Mouse (Mus musculus) limb, embryonic 12.5 days (tissue): ENCODE results near the gene Olfr698. TPM values are rescaled to one million over a fixed set of nuclear protein-coding genes. Genes with fewer than 3 reads are reported as not detected.
"Not testable (repeated sequence)": the region's sequence is repeated elsewhere in the genome, so short reads cannot be mapped to it uniquely, and the experiment has no call there.

Source experiments
- ATAC-seq: fragments of 200-750 bp; cut with Nextera tagmentation; 2 replicates; pipeline ENCODE4 v1.8.0; 2017; ENCODE audit warnings: low read depth, moderate TSS enrichment; ENCODE audit not compliant: insufficient number of reproducible peaks, insufficient read depth, low FRiP score, low TSS enrichment
- H3K27ac ChIP-seq: fragments of 300-500 bp; sonication (generic); 2 replicates; pipeline ENCODE4 v1.5.1; 2016; ENCODE audit warnings: mild to moderate bottlenecking, moderate library complexity
- H3K27me3 ChIP-seq: fragments of 300-500 bp; sonication (generic); 2 replicates; pipeline ENCODE4 v1.6.1; 2016; ENCODE audit warnings: mild to moderate bottlenecking, moderate library complexity
- H3K36me3 ChIP-seq: fragments of 300-500 bp; sonication (generic); 2 replicates; pipeline ENCODE4 v1.6.1; 2016; ENCODE audit warnings: mild to moderate bottlenecking, moderate library complexity
- H3K4me1 ChIP-seq: fragments of 300-500 bp; sonication (generic); replicated peaks from 2 replicates; pipeline ENCODE4 v1.6.1; 2016
- H3K4me2 ChIP-seq: fragments of 300-500 bp; sonication (generic); 2 replicates; pipeline ENCODE4 v1.6.1; 2016; ENCODE audit warnings: mild to moderate bottlenecking, moderate library complexity
- H3K4me3 ChIP-seq: fragments of 300-500 bp; sonication (generic); replicated peaks from 2 replicates; pipeline ENCODE4 v1.5.1; 2016; ENCODE audit warnings: mild to moderate bottlenecking
- H3K9ac ChIP-seq: fragments of 300-500 bp; sonication (generic); replicated peaks from 2 replicates; pipeline ENCODE4 v1.6.1; 2016; ENCODE audit warnings: mild to moderate bottlenecking, moderate library complexity
- H3K9me3 ChIP-seq: fragments of 300-500 bp; sonication (generic); 2 replicates; pipeline ENCODE4 v1.6.1; 2016; ENCODE audit warnings: mild to moderate bottlenecking, moderate library complexity
- whole genome bisulfite sequencing: fragments of 180-500 bp; shearing (Covaris S2); methylation state at CpG from one replicate; pipeline ENCODE4 v1.1.7; 2016; 5-methylcytosine and 5-hydroxymethylcytosine counted together
- polyA plus RNA-seq: library from polyadenylated mRNA; unstranded; fragments of >200 nt; fragmentation: Nextera tagmentation; extraction: Ambion mirVana; gene quantifications from 2 replicates; pipeline ENCODE4 v1.2.1, GENCODE M21; 2016

The Olfr698 gene
- not detected in 2 replicates for polyA plus RNA-seq

DNA sequence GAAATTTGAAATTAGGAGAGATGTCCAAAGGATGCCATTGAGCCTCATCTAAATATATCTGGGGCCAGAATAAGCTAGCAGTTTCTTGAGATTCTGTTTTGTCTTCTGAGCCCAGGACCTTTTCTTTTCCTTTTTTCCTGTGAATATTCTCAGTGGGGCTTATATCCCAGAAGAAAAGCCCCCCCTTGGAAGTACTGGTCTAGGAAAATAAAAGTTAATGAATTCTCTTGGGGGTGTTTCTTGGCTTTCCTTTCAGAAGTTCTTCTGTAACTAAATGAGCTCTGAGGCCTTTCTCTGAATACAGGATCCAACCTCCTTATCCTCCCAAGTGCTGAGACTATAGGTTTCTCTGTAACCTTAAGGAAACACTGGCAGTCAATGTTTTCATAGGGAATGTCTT lies at the start of gene Olfr698:
Olfr698 (minus strand) TSS at position 101 of the 400 bp plus-strand sequence.
- no peaks in the 10 kb centered on the region for H3K4me1 ChIP-seq
- no peak within 1 kb of the TSS for H3K4me3 ChIP-seq
- H3K4me2 ChIP-seq = no peak within 1 kb of the TSS
- H3K36me3 ChIP-seq = no peaks in the 10 kb centered on the region
- no peak within 1 kb of the TSS for H3K27ac ChIP-seq
- H3K9ac ChIP-seq = no peak within 1 kb of the TSS
- H3K27me3 ChIP-seq = no peaks in the 10 kb centered on the region
- no peaks in the 10 kb centered on the region for H3K9me3 ChIP-seq
- ATAC-seq = no peak

DNA sequence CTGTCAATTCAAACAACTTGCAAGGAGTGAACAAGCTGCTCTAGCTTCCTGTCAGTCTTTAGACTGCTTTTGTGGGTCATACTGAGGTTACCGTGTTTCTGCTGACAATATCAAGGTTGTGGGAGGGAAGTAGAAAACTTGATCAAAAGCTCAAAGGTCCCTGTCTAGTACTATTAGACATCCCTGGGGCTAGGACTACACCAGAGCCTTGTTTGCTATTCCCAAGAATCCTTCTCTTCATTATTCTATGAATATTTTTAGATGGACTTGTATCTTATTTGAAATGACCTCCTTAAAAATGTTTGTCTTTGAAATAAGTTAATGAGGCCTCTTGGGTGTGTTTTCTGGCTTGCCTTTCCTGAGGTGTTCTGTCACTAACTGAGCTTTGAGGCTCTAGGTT lies 37.9 kb upstream of the Olfr698 start, which contains the start of gene Olfr699:
Olfr699 (minus strand) TSS at position 101 of the 400 bp plus-strand sequence.
- Histone ChIP-seq H3K4me1 (no peaks in the 10 kb centered on the region), H3K9ac (no peak within 1 kb of the TSS), H3K36me3 (no peaks in the 10 kb centered on the region), H3K27ac (no peak within 1 kb of the TSS), H3K4me3 (no peak within 1 kb of the TSS), H3K9me3 (no peaks in the 10 kb centered on the region; the same call in 1 of the 2 replicates), H3K4me2 (no peak within 1 kb of the TSS), H3K27me3 (no peaks in the 10 kb centered on the region)
- ATAC-seq = no peak
- 90% methylated on average over 1 of the region's 1 CpGs for WGBS

DNA sequence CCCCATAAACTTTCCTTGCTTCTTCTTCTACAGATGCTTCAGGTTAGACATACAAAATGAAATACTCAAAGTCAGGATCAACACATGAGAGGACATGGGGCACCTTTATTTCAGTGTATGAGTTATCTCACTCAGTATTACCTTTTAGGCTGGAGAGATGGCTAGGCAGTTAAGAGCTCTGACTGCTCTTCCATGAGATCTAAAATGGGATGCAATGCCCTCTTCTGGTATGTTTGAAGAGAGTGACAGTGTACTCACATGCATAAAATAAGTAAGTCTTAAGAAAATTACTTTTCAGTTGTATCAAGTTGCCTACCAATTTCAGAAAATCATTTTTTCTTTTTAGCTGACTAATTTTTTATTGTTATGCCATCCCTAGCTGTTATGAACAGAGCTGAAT lies 33.1 kb upstream of the Olfr698 start:
- no peaks in the 10 kb centered on the region for H3K4me1 ChIP-seq
- no peak for ATAC-seq
- no peak overlapping the region for H3K27ac ChIP-seq
- no peak overlapping the region for H3K4me2 ChIP-seq
- no peaks in the 10 kb centered on the region for H3K27me3 ChIP-seq
- no peak overlapping the region for H3K9ac ChIP-seq
- H3K4me3 ChIP-seq = no peak overlapping the region
- no peaks in the 10 kb centered on the region for H3K36me3 ChIP-seq
- H3K9me3 ChIP-seq = no peaks in the 10 kb centered on the region

DNA sequence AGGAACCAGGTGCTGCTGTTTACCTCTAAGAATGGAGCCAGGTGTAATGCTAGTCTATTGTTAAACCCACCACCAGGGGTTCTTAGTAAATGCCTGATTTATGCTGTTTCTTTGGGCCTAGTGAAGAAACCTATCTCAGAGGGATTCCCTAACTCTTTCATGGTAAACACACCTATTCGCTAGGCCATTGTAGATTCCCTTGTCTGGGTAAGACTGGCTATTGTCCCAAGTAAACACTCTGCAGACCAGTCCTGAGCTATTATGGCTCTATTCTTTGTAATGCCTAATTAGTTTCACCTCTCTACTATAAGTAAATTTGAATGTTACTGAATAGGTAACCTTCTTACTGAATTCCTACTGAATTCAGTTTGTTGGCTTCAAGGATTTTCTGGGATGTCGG lies 5.8 kb upstream of the Olfr698 start:
- WGBS = 89% methylated on average over 2 of the region's 2 CpGs
- not testable (repeated sequence) for H3K4me3 ChIP-seq

DNA sequence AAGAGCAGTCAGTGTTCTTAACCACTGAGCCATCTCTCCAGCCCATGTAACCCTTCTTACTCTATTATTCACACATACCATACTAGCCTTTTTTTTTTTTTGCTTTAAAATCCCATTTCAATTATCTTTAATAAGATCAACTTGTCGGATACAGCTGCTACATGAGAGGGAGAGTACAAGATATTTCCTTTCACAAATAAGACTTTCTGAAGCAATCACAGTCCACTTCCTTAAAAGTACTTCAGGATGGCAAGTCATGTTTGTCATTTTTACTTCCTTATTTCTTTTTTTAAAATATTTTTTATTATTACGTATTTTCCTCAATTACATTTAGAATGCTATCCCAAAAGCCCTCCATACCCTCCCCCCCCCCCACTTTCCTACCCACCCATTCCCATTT lies 3.6 kb upstream of the Olfr698 start:
- no peak for ATAC-seq
- Histone ChIP-seq H3K27ac (no peak overlapping the region), H3K4me3 (no peak overlapping the region), H3K9ac (no peak overlapping the region), H3K4me2 (no peak overlapping the region), H3K36me3 (no peaks in the 10 kb centered on the region), H3K4me1 (no peaks in the 10 kb centered on the region), H3K9me3 (no peaks in the 10 kb centered on the region), H3K27me3 (no peaks in the 10 kb centered on the region)
- WGBS = 94% methylated on average over 2 of the region's 2 CpGs

More for the DNA sequence above, 5.8 kb upstream of the Olfr698 start:
- H3K4me2 ChIP-seq, H3K9ac ChIP-seq, H3K27me3 ChIP-seq, H3K9me3 ChIP-seq, ATAC-seq, H3K36me3 ChIP-seq, H3K4me1 ChIP-seq, H3K27ac ChIP-seq: not testable (repeated sequence)

DNA sequence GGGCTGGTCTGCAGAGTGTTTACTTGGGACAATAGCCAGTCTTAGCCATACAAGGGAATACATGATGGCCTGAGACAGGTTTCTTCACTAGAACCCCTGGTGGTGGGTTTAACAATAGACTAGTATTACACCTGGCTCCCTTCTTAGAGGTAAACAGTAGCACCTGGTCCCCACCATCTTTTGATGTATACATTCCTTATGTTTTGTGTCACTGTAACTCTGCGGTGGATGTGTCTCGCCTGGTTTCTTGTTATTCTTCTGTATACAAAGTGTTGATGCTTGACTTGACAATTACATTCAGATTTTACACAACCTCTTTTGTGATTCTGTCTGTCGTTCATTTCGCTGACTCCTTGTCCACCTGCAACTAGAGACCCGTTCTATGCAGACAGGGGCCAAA lies 9.4 kb downstream of the Olfr698 start:
- Histone ChIP-seq H3K36me3 (no peaks in the 10 kb centered on the region), H3K27ac (no peak overlapping the region), H3K27me3 (no peaks in the 10 kb centered on the region), H3K4me2 (no peak overlapping the region), H3K4me1 (no peaks in the 10 kb centered on the region), H3K9me3 (no peaks in the 10 kb centered on the region), H3K9ac (no peak overlapping the region), H3K4me3 (no peak overlapping the region)
- WGBS = 88% methylated on average over 5 of the region's 5 CpGs
- no peak for ATAC-seq

DNA sequence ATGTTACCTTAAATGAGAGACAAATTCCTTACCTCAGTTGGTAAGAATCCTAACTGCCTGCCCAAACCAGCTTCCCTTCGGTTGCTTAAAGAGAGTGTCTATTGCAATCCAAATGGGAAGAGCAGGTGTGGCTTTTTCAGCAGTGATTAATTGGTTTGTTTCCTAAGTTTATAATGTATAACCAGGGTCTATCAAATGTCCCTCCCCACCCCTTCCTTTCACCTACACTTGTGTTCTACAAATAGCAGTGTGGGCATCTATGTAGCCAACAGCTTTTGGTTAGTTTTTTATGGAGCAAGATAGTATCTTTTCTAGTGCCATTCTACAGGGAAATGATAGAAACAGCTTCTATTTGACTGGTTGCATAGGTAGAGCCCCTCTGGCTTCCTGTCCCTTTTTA lies 12.9 kb downstream of the Olfr698 start, which contains the start of gene Olfr697:
Olfr697 (minus strand) TSS at position 101 of the 400 bp plus-strand sequence.
- H3K27ac ChIP-seq = no peak within 1 kb of the TSS
- no peaks in the 10 kb centered on the region for H3K9me3 ChIP-seq
- no peak within 1 kb of the TSS for H3K4me3 ChIP-seq
- H3K27me3 ChIP-seq = no peaks in the 10 kb centered on the region
- no peaks in the 10 kb centered on the region for H3K36me3 ChIP-seq
- WGBS = 83% methylated on average over 1 of the region's 1 CpGs
- no peaks in the 10 kb centered on the region for H3K4me1 ChIP-seq
- no peak within 1 kb of the TSS for H3K9ac ChIP-seq
- H3K4me2 ChIP-seq = no peak within 1 kb of the TSS
- ATAC-seq = no peak

DNA sequence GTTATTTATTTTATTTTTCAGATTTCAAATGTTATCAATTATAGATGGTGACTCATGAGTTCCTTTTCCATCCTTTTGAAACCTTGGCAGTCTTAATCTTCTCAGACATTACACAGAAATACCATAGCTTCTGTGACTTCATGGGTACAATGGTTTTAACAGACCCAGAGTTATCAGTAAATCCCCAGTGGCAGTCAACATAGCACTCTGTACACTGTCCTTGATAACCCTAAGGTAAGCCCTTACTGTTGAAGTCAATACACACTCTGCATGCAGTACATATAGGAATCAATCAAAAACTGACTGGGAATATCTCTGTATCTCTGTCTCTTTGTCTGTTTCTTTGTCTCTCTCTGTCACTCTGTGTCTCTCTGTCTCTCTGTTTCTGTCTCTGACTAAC lies 18.2 kb downstream of the Olfr698 start:
- no peaks in the 10 kb centered on the region for H3K27me3 ChIP-seq
- H3K4me3 ChIP-seq = no peak overlapping the region
- no peaks in the 10 kb centered on the region for H3K36me3 ChIP-seq
- H3K27ac ChIP-seq = no peak overlapping the region
- H3K4me2 ChIP-seq = no peak overlapping the region
- H3K9ac ChIP-seq = no peak overlapping the region
- no peak for ATAC-seq
- no peaks in the 10 kb centered on the region for H3K9me3 ChIP-seq
- H3K4me1 ChIP-seq = no peaks in the 10 kb centered on the region

DNA sequence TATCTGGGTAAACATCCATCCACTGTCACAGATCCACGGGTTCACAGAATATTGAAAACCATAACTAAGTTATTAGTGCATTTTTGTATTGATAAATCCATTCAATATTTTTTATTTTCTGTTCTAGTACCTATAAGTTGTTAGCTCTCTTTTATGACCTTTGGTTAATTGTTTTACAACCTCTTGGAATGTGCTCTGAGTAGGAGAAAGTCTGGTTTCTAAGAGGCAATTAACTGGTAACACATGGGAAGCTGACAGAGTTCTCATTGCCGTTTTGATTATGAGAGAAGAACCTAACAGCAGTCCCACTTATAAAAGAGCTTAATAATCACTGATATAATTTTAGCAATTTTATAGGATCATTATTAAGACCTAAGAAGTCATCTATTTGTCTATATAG lies 21.5 kb downstream of the Olfr698 start:
- no peak overlapping the region for H3K4me2 ChIP-seq
- WGBS = 38% methylated on average over 2 of the region's 2 CpGs
- H3K27me3 ChIP-seq = no peaks in the 10 kb centered on the region
- no peaks in the 10 kb centered on the region for H3K4me1 ChIP-seq
- H3K4me3 ChIP-seq = no peak overlapping the region
- H3K36me3 ChIP-seq = no peaks in the 10 kb centered on the region
- no peak overlapping the region for H3K27ac ChIP-seq
- H3K9ac ChIP-seq = no peak overlapping the region
- ATAC-seq = no peak
- no peaks in the 10 kb centered on the region for H3K9me3 ChIP-seq

DNA sequence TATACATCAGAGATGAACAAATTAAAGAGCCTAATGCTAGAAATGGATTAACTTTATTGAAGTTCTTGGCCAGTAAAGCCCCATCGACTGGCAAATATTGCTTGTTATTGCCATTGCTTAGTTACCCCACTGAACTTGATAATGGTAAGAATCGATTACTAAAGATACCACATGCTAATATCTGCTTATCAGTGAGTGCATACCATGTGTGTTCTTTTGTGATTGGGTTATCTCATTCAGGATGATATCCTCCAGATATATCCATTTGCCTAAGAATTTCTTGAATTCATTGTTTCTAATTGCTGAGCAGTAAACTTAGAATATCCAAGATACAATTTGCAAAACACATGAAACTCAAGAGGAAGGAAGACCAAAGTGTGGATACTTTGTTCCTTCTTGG lies 29.5 kb downstream of the Olfr698 start:
- WGBS = 87% methylated on average over 2 of the region's 2 CpGs
- not testable (repeated sequence) for H3K9ac ChIP-seq, ATAC-seq, H3K4me2 ChIP-seq, H3K9me3 ChIP-seq, H3K36me3 ChIP-seq, H3K4me1 ChIP-seq, H3K4me3 ChIP-seq, H3K27me3 ChIP-seq, H3K27ac ChIP-seq

DNA sequence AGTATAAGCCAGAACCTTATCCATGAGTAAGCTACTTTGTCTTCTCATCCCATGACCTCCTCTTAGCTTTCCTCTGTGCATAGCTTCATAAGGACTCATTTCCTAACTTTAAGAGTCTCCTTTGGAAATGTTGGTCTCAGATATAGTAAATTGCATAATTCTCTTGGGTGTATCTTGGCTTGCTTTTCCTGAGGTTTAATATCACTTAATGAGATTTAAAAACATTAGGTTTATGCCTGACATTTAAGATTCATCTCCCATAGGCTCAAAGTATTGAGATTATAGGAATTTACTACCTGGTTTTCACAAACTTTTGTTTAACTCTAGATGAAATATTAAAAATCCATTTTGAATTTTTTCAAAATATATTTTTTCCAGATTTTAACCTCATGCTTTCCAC lies 38.9 kb downstream of the Olfr698 start, which contains the start of gene Olfr695:
Olfr695 (minus strand) TSS at position 101 of the 400 bp plus-strand sequence.
- H3K36me3 ChIP-seq = no peaks in the 10 kb centered on the region
- no peak within 1 kb of the TSS for H3K27ac ChIP-seq
- no peak within 1 kb of the TSS for H3K4me2 ChIP-seq
- H3K4me3 ChIP-seq = no peak within 1 kb of the TSS
- H3K4me1 ChIP-seq = no peaks in the 10 kb centered on the region
- no peak within 1 kb of the TSS for H3K9ac ChIP-seq
- no peak for ATAC-seq
- no peaks in the 10 kb centered on the region for H3K27me3 ChIP-seq
- H3K9me3 ChIP-seq = no peaks in the 10 kb centered on the region

DNA sequence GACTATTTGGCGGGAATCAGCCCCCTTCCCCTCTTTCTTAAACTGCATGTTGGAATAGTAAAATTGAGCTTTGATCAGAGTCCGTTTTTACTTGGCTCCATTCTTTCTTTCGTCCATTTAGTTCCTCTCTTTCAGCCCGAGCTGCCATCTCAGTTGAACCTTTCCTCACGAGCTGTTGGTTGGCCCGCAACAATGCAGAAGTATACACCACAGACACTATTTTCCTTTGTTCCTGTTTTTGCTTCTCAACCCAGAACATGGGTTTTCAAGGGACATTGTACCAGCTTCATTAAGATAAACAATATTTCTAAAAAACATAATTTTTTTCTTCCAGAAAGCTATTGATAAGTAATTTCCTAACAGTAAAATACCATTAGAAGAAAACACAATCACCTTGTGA lies 43.7 kb downstream of the Olfr698 start:
- Histone ChIP-seq H3K27ac (no peak overlapping the region), H3K4me3 (no peak overlapping the region), H3K27me3 (no peaks in the 10 kb centered on the region), H3K9ac (no peak overlapping the region), H3K4me2 (no peak overlapping the region), H3K9me3 (no peaks in the 10 kb centered on the region), H3K36me3 (no peaks in the 10 kb centered on the region), H3K4me1 (no peaks in the 10 kb centered on the region)
- no peak for ATAC-seq
- WGBS = 84% methylated on average over 6 of the region's 6 CpGs
